Mouse (Mus musculus) ES-Bruce4 (cell line): ENCODE results near the gene Rnf34. TPM values are rescaled to one million over a fixed set of nuclear protein-coding genes. Genes with fewer than 3 reads are reported as not detected.

Experiments used
- H3K27ac ChIP-seq: 2 replicates; pipeline ENCODE4 v1.5.1; 2012; ENCODE audit warnings: low read length, inconsistent platforms; ENCODE audit not compliant: insufficient read depth
- H3K27me3 ChIP-seq: 2 replicates; pipeline ENCODE4 v1.6.1; 2012; ENCODE audit warnings: mild to moderate bottlenecking, low read length, inconsistent platforms; ENCODE audit not compliant: control insufficient read depth, poor library complexity, insufficient read depth, severe bottlenecking
- H3K36me3 ChIP-seq: 2 replicates; pipeline ENCODE4 v1.6.1; 2012; ENCODE audit warnings: inconsistent platforms, mild to moderate bottlenecking, low read length, moderate library complexity; ENCODE audit not compliant: control insufficient read depth, poor library complexity, insufficient read depth, severe bottlenecking
- H3K4me1 ChIP-seq: one replicate; pipeline ENCODE4 v1.8.1; 2011; ENCODE audit warnings: low read length; ENCODE audit not compliant: control insufficient read depth, insufficient read depth
- H3K4me3 ChIP-seq: 2 replicates; pipeline ENCODE4 v1.5.1; 2011; ENCODE audit warnings: low read depth, mild to moderate bottlenecking, low read length
- H3K9ac ChIP-seq: 2 replicates; pipeline ENCODE4 v1.6.1; 2012; ENCODE audit warnings: low read depth, mild to moderate bottlenecking, inconsistent platforms; ENCODE audit not compliant: poor library complexity, severe bottlenecking
- H3K9me3 ChIP-seq: replicated peaks from 2 replicates; pipeline ENCODE4 v1.6.1; 2012; ENCODE audit warnings: mild to moderate bottlenecking, low read length, inconsistent platforms; ENCODE audit not compliant: control insufficient read depth, poor library complexity, insufficient read depth, severe bottlenecking
- CTCF ChIP-seq: IDR thresholded peaks from one replicate; pipeline ENCODE4 v1.8.1; 2011; ENCODE audit warnings: low read depth, low read length
- EP300 ChIP-seq: IDR thresholded peaks from 2 replicates; pipeline ENCODE4 v1.6.1; 2011; ENCODE audit warnings: low read depth, low read length; ENCODE audit not compliant: insufficient read depth
- POLR2A ChIP-seq: IDR thresholded peaks from one replicate; pipeline ENCODE4 v1.8.1; 2011; ENCODE audit warnings: low read length; ENCODE audit not compliant: insufficient read depth
- polyA plus RNA-seq: library from polyadenylated mRNA; stranded (reverse); fragments of >200 nt; gene quantifications from 2 replicates; pipeline ENCODE4 v1.2.4, GENCODE M21; 2011; ENCODE audit warnings: low read depth; ENCODE audit not compliant: missing spikeins, insufficient read depth, insufficient read length

The Rnf34 gene
- 28.5 and 34.5 TPM in 2 replicates for polyA plus RNA-seq

DNA sequence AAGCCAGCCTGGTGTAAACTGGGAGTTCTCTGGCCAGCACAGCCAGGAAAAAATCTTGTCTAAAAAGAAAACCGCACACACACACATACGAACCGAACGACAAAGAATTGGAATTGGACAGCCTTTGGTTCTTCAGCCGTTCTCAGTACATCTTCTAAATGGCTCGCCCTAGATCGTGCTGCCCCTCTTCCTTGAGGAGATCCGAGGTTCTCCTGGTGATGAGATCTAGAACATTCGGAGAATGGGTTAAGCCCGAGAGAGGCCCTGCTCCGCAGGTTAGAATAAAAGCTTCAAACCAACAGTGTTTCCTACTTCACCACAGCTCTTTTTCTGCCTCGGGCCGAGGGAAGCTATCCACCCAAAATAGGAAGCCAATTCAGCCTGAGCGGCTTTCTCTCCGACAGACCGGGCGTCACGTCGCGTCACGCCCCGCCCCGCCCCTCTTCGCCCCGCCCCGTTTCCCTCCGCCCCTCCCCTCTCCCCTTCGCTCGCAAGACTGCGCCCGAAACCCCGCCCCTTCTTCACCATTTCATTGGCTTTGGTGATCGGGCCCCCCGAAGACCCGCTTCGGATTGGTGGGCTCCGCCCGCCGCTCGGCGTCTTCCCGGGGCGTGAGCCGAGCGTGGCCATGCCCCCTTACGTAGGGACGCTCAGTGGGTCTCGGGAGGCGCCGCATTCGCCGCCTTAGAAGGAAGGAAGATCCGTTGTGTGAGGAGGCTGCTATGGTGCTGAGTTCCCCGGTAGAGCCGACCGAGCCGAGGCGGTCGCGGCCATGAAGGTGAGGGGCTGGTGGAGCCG is at the start of gene Rnf34:
Rnf34 (plus strand) TSS at position 528 of the 798 bp plus-strand sequence.
- Histone ChIP-seq H3K4me1 (peaks cover 3% of the 10 kb centered on the region), H3K27ac (0 out of 2 replicates have a peak within 1 kb of the TSS, but pooled peaks have one; percentile 15), H3K36me3 (no peaks in the 10 kb centered on the region), H3K27me3 (no peaks in the 10 kb centered on the region), H3K9ac (peak within 1 kb of the TSS; percentile 86), H3K4me3 (peak within 1 kb of the TSS; percentile 78), H3K9me3 (no peaks in the 10 kb centered on the region)
- TF ChIP-seq CTCF (no peak), EP300 (0 out of 2 replicates have a peak, but pooled peaks have one; percentile 12), POLR2A (peak; percentile 98)

DNA sequence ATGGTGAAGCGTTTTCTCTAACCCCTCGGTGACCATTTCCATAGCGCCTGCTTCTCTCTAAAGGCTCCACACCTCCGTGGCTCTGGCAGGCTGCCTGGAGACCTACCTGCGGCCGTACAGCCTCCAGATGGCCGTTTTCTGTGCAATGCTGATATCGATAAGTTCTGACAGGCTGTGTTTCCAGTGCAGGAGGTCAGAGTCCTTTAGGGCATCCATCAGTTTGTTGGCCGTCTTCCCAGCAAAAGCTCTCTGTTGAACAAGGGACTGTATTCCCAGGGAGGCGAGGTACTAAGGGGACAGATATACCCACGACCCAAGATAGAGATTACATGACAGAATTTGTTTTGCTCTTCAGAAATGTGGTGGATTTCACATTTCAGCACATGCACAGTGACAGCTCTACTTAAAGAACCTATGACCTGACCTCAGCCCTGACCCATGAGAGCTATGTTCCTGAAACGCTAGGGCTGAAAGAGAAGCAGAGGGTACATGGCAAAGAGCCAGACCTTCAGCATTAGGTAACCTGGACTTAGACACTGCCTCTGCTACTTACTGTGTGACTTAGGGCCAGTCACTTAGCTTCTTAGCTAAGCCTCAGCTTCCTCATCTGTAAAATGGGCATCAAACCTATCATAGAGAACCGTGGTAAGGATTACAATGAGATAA is 49.4 kb upstream of the Rnf34 start:
- Histone ChIP-seq H3K4me3 (no peak overlapping the region), H3K9ac (no peak overlapping the region), H3K4me1 (peaks cover 3% of the 10 kb centered on the region), H3K27ac (no peak overlapping the region), H3K9me3 (no peaks in the 10 kb centered on the region), H3K27me3 (no peaks in the 10 kb centered on the region), H3K36me3 (peaks cover 56% of the 10 kb centered on the region)
- no peak for TF ChIP-seq EP300
- no peak for TF ChIP-seq POLR2A
- TF ChIP-seq CTCF: no peak

DNA sequence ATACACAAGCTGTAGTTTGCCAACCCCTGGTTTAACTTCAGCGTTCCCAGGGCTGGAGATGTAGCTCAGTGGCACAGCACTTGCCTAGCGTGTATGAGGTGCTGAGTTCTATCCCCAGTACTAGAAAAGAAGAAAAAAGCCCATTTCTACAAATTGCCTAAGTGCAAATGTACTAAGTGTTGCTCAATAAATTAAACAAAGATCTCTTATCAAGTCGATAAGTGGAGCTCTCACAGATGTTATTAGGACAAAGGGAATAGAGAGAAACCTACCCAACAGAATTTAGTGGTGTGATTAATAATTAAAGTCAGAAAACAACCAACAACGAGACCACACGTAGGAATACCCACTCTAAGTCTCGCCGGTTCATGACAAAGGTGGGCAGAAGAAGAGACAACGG is 48.2 kb upstream of the Rnf34 start:
- H3K27ac ChIP-seq: no peak overlapping the region
- no peaks in the 10 kb centered on the region for H3K27me3 ChIP-seq
- H3K36me3 ChIP-seq: peaks cover 59% of the 10 kb centered on the region

DNA sequence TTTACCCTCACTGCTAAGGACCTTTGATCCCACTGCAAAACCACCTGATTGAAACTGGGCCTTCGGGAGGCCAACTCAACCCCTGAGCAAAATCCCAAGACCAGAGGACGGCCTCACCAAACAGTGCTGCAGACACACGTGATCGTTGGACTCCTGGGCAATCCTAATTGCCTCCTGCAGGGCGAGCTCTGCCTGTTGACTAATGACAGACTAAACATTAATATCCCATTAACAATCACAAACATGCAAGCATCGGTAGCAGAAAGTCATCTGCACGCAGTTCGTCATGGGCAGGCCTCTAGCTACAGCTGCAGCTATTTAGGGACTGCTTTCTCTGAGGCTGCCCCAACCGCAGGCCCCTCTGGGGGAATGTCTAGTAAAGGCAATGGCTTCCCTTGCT is 47.1 kb upstream of the Rnf34 start:
- peaks cover 60% of the 10 kb centered on the region for H3K36me3 ChIP-seq
- no peaks in the 10 kb centered on the region for H3K27me3 ChIP-seq
- no peak overlapping the region for H3K27ac ChIP-seq
- H3K9ac ChIP-seq: no peak overlapping the region
- no peak overlapping the region for H3K4me3 ChIP-seq
- TF ChIP-seq POLR2A (no peak), EP300 (no peak)
- no peaks in the 10 kb centered on the region for H3K9me3 ChIP-seq
- peaks cover 3% of the 10 kb centered on the region for H3K4me1 ChIP-seq

More for the DNA sequence above, 48.2 kb upstream of the Rnf34 start:
- no peak overlapping the region for H3K9ac ChIP-seq
- H3K4me1 ChIP-seq: peaks cover 3% of the 10 kb centered on the region
- no peak for TF ChIP-seq EP300
- TF ChIP-seq POLR2A: no peak
- TF ChIP-seq CTCF: no peak
- no peaks in the 10 kb centered on the region for H3K9me3 ChIP-seq
- no peak overlapping the region for H3K4me3 ChIP-seq

DNA sequence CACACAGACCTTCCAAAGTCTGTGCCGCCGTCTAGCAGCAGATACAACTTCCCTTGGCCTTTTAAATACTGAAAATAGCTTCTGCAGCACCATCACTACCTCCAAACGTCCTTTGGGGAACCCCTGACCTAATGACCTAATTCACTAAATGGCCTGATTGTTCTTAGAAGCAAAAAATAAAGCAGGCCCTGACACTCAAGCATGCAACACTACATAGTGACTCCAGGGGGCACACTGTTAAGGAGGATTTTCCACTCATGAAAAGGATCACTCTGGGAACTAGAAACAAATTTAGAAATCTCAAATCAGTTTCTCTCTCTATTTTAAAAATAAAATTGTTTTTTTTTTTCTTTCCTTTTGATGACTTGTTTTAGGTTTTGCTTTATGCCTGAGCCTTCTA is 44.3 kb upstream of the Rnf34 start:
- H3K4me1 ChIP-seq: no peaks in the 10 kb centered on the region
- H3K9ac ChIP-seq: no peak overlapping the region
- H3K27ac ChIP-seq: no peak overlapping the region
- H3K36me3 ChIP-seq: peaks cover 64% of the 10 kb centered on the region
- H3K4me3 ChIP-seq: no peak overlapping the region
- H3K9me3 ChIP-seq: no peaks in the 10 kb centered on the region
- no peaks in the 10 kb centered on the region for H3K27me3 ChIP-seq
- no peak for TF ChIP-seq CTCF
- no peak for TF ChIP-seq EP300
- no peak for TF ChIP-seq POLR2A
